Mouse (Mus musculus) hindbrain, embryonic 10.5 days (tissue): ENCODE results near the gene Grm1. TPM values are rescaled to one million over a fixed set of nuclear protein-coding genes. Genes with fewer than 3 reads are reported as not detected.
A peak's percentile ranks its signal among the peaks of the same experiment; 100 is the strongest.

Experiments used
- DNase-seq: peaks from one replicate; pipeline ENCODE4 v3.0.0-alpha.2; 2017; ENCODE audit warnings: low spot score
- H3K27ac ChIP-seq: fragments of 300-500 bp; sonication (generic); 2 replicates; pipeline ENCODE4 v1.5.1; 2016; ENCODE audit warnings: mild to moderate bottlenecking, moderate library complexity
- H3K27me3 ChIP-seq: fragments of 300-500 bp; sonication (generic); 2 replicates; pipeline ENCODE4 v1.6.1; 2016; ENCODE audit warnings: mild to moderate bottlenecking; ENCODE audit not compliant: poor library complexity, insufficient read depth, severe bottlenecking
- H3K36me3 ChIP-seq: fragments of 300-500 bp; sonication (generic); 2 replicates; pipeline ENCODE4 v1.6.1; 2016; ENCODE audit warnings: mild to moderate bottlenecking, moderate library complexity
- H3K4me1 ChIP-seq: fragments of 300-500 bp; sonication (generic); replicated peaks from 2 replicates; pipeline ENCODE4 v1.6.1; 2016; ENCODE audit warnings: mild to moderate bottlenecking
- H3K4me3 ChIP-seq: fragments of 300-500 bp; sonication (generic); 2 replicates; pipeline ENCODE4 v1.5.1; 2016; ENCODE audit warnings: mild to moderate bottlenecking, moderate library complexity
- H3K9me3 ChIP-seq: fragments of 300-500 bp; sonication (generic); 2 replicates; pipeline ENCODE4 v1.6.1; 2016; ENCODE audit warnings: mild to moderate bottlenecking, moderate library complexity
- WGBS: fragments of 180-500 bp; shearing (Covaris S2); methylation state at CpG from one replicate; pipeline ENCODE4 v1.1.7; 2016; 5-methylcytosine and 5-hydroxymethylcytosine counted together
- polyA plus RNA-seq: library from polyadenylated mRNA; unstranded; fragments of >200 nt; fragmentation: Nextera tagmentation; extraction: Ambion mirVana; gene quantifications from 2 replicates; pipeline ENCODE4 v1.2.1, GENCODE M21; 2016

Gene Grm1
- polyA plus RNA-seq, 1 experiment from 2014 or later, result 0.12 TPM

DNA sequence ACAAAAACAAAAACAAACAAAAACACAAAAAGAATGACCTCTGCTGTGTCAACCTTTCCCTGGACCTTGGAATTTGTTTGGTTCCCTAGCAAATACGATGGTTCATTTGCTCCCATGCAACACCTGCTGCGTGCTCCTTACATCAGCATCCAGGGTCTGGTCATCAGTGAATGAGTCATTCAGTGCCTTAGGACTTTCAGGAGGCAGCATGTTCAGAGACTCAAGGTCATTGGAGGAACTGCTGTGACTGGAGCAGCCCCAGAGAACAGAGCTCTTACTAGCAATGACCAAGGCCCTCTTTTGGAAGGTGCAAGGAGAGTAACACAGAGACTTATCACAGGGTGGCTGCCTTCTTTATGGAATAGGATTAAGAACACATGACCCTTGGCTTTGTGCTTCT is 138.2 kb downstream of the Grm1 start:
- DNase-seq, result no peak
- Histone ChIP-seq H3K36me3 (no peaks in the 10 kb centered on the region), H3K27me3 (no peaks in the 10 kb centered on the region), H3K27ac (no peak overlapping the region), H3K9me3 (no peaks in the 10 kb centered on the region), H3K4me3 (no peak overlapping the region), H3K4me1 (no peaks in the 10 kb centered on the region)
- 87% methylated on average over 2 of the region's 2 CpGs for WGBS

DNA sequence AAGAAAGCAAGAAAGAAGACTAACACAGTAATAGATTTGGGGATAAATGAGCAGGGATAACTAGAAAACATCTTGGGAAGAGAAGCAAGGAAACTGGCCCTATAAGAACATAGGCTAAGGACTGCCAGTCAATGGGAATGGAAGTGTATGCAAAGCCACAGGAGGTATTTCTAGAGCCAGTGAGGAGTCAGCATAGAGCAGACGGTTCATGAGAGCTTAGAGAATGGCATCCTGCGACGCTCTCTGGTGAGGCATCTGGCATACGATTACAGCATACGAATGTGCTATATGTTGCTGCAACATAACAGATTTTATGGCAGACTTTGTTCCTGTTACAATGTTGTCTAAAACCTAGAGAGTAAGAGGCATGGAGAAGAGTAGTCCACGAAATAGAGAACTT is 139.9 kb downstream of the Grm1 start:
- Histone ChIP-seq H3K9me3 (no peaks in the 10 kb centered on the region), H3K27me3 (no peaks in the 10 kb centered on the region), H3K4me1 (no peaks in the 10 kb centered on the region), H3K27ac (no peak overlapping the region), H3K4me3 (no peak overlapping the region), H3K36me3 (no peaks in the 10 kb centered on the region)
- DNase-seq, result no peak
- 79% methylated on average over 6 of the region's 6 CpGs for WGBS

DNA sequence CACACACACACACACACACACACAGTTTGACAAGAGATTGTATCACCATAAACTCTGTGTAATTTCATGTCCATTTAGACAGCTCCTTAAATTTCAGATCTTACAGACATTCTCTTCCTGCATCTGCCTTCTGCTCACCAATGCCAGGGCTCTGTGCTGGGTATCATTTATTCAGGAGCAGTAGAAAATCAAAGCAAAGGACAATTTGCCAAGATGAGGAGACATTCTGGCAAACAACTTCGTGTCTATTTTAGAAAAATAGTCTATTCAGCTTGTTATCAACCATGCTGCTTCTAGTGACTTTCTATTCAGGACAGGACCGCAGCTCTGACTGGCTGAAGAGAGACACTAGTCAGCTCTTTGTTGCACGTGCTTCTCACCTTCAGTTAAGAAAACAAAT is 146.3 kb downstream of the Grm1 start:
- Histone ChIP-seq H3K36me3 (no peaks in the 10 kb centered on the region), H3K27ac (no peak overlapping the region), H3K4me3 (no peak overlapping the region), H3K9me3 (no peaks in the 10 kb centered on the region), H3K4me1 (no peaks in the 10 kb centered on the region), H3K27me3 (no peaks in the 10 kb centered on the region)
- 80% methylated on average over 3 of the region's 3 CpGs for WGBS
- no peak for DNase-seq

DNA sequence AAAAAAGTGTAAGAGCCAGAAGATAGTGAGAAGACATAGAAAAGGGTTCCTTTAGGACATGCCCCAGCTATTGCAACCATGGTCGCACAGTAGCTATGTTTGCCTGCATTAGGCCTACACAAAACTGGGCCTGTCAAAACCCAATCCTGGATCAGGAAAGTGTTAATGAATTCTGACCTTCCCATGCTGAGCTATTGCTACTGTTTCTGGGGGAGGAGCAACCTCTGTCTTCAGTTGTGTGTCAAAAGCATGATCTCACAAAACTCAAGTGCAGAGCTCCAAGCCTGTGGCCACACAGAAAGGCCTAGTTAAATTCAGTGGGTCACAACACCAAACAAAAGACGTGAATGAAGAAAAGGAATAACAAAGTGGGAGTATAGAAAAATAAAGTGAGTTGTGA is 152.5 kb downstream of the Grm1 start:
- WGBS, result 54% methylated on average over 2 of the region's 2 CpGs
- no peaks in the 10 kb centered on the region for H3K27me3 ChIP-seq
- peak; percentile 8 for DNase-seq
- H3K36me3 ChIP-seq, result no peaks in the 10 kb centered on the region
- peaks cover 9% of the 10 kb centered on the region; the same call in 1 of the 2 replicates for H3K4me1 ChIP-seq
- H3K4me3 ChIP-seq, result no peak overlapping the region
- no peak overlapping the region for H3K27ac ChIP-seq
- H3K9me3 ChIP-seq, result no peaks in the 10 kb centered on the region

DNA sequence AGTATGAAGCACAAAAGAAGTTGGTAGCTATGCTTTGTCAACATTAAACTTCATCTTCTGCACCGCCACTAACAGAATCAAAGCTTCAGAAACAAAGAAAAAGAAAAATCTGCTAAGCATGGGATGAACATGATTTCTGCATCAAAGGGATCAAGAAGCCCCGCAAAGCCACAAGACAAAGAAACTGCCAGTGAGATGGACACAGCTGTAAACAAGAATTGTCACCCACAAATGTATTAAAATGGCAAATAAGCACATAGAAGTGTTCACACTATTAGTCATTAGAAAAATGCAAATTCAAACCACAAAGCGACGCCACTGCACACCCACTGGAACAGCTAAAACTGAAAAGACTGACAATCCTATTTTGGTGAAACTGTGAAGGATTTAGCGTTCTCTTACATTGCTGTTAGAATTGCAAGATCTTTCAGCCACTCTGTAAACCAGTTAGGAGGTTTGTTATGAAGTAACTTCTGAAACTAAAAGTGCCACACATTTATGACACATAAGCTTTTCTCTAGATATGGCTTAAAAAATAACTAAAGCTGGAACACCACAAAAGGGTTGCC is 153.3 kb downstream of the Grm1 start:
- WGBS, result 69% methylated on average over 5 of the region's 5 CpGs
- peaks cover 9% of the 10 kb centered on the region; the same call in 1 of the 2 replicates for H3K4me1 ChIP-seq
- no peak for DNase-seq

DNA sequence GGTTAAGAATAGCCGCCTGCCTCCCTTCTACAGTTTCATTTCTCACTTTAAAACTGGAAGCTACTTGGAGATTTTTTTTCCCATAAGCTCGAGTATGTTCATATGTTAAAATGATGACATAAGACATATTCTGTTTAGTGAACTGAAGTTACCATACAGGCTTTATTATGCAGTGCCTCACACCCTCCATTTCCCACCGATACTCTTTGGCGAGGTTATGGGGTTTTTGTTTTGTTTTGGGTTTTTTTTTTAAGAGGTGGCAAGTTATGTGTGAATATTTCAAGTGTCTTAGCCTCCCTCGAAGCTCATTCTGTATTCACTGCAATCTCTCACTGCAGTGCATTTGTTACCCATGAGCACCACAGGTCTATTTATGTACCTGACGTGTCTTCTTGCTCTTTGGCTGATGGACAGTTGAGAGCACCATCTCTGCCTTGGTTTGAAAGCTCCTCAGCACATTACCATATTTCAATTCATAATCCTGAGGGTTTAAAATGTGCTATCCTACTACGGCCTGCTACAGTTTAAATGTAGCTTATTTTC is 164.2 kb downstream of the Grm1 start:
- WGBS, result 87% methylated on average over 7 of the region's 7 CpGs
- Histone ChIP-seq H3K27ac (no peak overlapping the region), H3K36me3 (no peaks in the 10 kb centered on the region), H3K4me3 (no peak overlapping the region), H3K4me1 (no peaks in the 10 kb centered on the region), H3K27me3 (no peaks in the 10 kb centered on the region), H3K9me3 (no peaks in the 10 kb centered on the region)
- no peak for DNase-seq

More for the DNA sequence above, 153.3 kb downstream of the Grm1 start:
- Histone ChIP-seq H3K9me3 (no peaks in the 10 kb centered on the region), H3K27ac (no peak overlapping the region), H3K4me3 (no peak overlapping the region), H3K36me3 (no peaks in the 10 kb centered on the region), H3K27me3 (no peaks in the 10 kb centered on the region)

DNA sequence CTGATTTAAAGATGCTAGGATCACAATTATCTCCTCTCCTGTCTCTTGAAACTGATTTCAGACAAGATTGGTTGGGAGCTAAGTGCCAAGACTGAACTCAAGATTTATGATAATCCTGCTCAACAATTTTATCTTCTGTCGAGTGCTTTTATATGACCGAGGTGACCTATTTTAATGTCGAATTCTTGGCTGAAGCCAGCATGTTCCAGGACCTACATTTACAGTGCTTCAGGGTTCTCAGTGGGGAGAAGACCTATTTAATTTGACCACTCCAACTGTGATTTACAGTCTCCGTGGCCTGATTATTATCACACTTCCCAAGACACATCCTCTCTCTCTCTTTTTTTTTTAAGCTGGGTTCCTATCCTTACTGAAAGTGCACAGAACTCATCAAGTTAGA is 168.5 kb downstream of the Grm1 start:
- DNase-seq, result no peak
- Histone ChIP-seq H3K36me3 (no peaks in the 10 kb centered on the region), H3K4me3 (no peak overlapping the region), H3K27ac (no peak overlapping the region), H3K4me1 (no peaks in the 10 kb centered on the region), H3K27me3 (no peaks in the 10 kb centered on the region), H3K9me3 (no peaks in the 10 kb centered on the region)
- WGBS, result 87% methylated on average over 4 of the region's 4 CpGs

DNA sequence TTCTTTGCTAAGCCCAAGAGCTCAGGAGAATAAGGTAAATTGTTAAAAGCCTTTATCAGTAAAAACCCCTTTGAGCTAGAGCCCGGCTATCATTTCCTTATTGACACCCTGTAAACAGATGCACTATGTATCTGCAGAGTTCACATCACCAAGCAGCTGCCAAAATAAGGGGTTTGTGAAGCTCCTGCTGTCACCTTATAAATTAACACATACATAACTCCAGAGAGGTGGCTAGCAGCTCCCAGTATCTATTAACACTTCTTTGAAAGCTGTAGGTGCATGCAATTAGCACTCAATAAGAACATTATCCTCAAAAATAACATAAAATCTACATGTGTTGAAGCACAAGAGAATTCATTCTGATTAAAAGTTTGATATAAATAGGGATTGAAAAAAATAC is 191.9 kb downstream of the Grm1 start:
- Histone ChIP-seq H3K4me1 (peaks cover 2% of the 10 kb centered on the region), H3K9me3 (no peaks in the 10 kb centered on the region), H3K27ac (no peak overlapping the region), H3K27me3 (no peaks in the 10 kb centered on the region), H3K4me3 (no peak overlapping the region), H3K36me3 (no peaks in the 10 kb centered on the region)
- WGBS, result 81% methylated on average over 1 of the region's 1 CpGs
- no peak for DNase-seq

DNA sequence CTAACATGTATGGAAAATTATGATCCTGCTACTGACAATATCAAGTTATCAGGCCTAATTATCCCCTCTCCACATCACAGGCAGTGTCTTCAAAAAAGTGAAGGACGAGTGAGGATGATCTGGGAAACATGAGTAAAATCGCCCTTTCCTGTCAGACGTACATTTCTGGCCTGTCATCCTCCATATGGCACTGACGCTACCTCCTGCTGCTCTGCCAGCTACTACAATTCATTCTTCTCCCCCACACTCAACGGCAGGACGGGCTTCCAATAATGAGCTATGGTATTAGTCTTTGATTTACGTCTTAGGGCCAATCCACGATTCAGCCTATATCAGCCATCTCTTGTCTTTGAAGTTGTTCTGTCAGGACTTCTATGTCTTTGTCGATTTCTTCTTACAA is 193.6 kb downstream of the Grm1 start:
- Histone ChIP-seq H3K4me3 (no peak overlapping the region), H3K27me3 (no peaks in the 10 kb centered on the region), H3K9me3 (no peaks in the 10 kb centered on the region), H3K36me3 (no peaks in the 10 kb centered on the region), H3K27ac (no peak overlapping the region), H3K4me1 (peaks cover 6% of the 10 kb centered on the region)
- DNase-seq, result no peak
- WGBS, result 59% methylated on average over 9 of the region's 9 CpGs

DNA sequence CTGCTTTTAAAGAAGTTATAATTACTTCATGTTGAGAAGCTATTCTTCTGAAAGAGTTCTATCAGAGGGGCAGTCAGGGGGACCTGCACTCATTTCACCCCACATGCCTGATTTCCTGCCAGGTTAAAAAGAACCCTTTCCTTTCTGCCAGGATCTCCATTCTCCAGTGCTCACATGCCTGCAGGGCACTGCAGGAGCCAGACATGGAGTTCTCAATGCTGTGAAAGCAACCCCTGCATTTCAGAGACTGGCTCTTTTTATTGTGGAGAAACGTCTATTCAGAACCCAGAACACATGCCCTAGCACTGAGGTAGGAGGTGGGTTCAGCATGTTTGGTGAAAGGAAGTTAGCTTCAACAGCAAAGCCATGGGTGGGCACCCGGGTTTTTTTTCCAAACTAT is 197.2 kb downstream of the Grm1 start:
- Histone ChIP-seq H3K27ac (no peak overlapping the region), H3K27me3 (no peaks in the 10 kb centered on the region), H3K4me3 (no peak overlapping the region), H3K4me1 (peaks cover 6% of the 10 kb centered on the region), H3K36me3 (no peaks in the 10 kb centered on the region), H3K9me3 (no peaks in the 10 kb centered on the region)
- no peak for DNase-seq
- WGBS, result 10% methylated on average over 2 of the region's 2 CpGs

DNA sequence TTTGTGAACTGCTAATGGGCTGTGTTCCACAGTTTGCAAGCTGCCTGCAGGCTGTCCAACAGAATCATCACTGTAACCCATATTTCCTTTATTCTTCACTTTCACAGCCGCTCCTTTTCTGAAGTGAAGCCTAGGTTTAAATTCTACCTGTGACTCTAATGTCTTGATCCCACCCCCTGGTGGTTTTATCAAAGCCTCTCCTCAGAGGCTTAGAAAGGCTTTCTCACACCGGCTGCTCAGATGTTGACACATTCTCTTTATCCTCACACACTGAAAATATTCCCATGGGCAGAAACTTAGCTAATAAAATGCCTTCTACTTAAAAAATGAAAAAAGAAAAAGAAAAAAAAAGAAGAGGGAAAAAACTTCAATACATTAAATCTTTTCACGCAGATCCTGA is 210.0 kb downstream of the Grm1 start:
- no peak for DNase-seq

DNA sequence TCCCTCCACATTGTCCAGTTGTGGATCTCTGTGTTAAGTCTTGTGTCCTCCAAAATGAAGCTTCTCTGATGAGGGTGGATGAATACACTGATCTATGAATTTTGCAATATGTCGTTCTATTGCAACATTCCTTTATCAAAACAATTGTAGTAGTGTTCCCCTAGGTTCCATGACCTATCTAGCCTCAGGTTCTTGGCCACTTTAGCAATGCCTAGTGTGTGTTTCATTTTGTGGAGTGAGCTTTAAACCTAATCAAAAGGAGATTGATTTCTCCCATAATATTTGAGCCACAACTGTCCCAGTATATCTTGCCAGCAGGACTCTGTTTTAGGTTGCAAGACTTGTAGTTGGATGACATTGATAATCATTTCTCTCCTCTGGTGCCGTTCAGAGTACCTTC is 211.9 kb downstream of the Grm1 start:
- H3K27me3 ChIP-seq, result no peaks in the 10 kb centered on the region
- no peaks in the 10 kb centered on the region for H3K4me1 ChIP-seq
- DNase-seq, result no peak
- WGBS, result 83% methylated on average over 2 of the region's 2 CpGs
- no peaks in the 10 kb centered on the region for H3K9me3 ChIP-seq
- H3K4me3 ChIP-seq, result no peak overlapping the region
- no peak overlapping the region for H3K27ac ChIP-seq
- H3K36me3 ChIP-seq, result no peaks in the 10 kb centered on the region

More for the DNA sequence above, 210.0 kb downstream of the Grm1 start:
- no peaks in the 10 kb centered on the region for H3K9me3 ChIP-seq
- H3K4me1 ChIP-seq, result no peaks in the 10 kb centered on the region
- H3K27ac ChIP-seq, result no peak overlapping the region
- WGBS, result 52% methylated on average over 3 of the region's 3 CpGs
- no peaks in the 10 kb centered on the region for H3K27me3 ChIP-seq
- H3K4me3 ChIP-seq, result no peak overlapping the region
- H3K36me3 ChIP-seq, result no peaks in the 10 kb centered on the region

DNA sequence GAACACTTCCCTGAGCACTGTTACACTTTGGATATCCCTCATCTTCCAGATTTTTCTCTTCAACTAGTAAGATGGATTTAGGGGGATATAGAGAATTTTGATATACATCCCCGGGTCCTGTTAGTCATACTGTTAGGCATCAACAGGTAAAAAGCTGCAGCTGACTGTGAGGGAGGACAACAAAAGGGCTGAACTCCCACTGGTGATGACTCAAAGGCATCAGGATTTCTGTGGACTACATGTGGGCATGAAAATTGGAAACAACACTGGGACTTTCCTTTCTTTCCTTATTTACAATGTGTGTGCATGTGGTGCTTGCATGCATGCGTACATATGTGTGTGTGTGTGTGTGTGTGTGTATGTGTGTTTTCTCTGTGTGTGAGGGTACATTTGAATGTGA is 215.9 kb downstream of the Grm1 start:
- no peaks in the 10 kb centered on the region for H3K4me1 ChIP-seq
- no peaks in the 10 kb centered on the region for H3K27me3 ChIP-seq
- H3K27ac ChIP-seq, result no peak overlapping the region
- H3K9me3 ChIP-seq, result no peaks in the 10 kb centered on the region
- WGBS, result 90% methylated on average over 2 of the region's 2 CpGs
- no peak for DNase-seq
- no peak overlapping the region for H3K4me3 ChIP-seq
- no peaks in the 10 kb centered on the region for H3K36me3 ChIP-seq

DNA sequence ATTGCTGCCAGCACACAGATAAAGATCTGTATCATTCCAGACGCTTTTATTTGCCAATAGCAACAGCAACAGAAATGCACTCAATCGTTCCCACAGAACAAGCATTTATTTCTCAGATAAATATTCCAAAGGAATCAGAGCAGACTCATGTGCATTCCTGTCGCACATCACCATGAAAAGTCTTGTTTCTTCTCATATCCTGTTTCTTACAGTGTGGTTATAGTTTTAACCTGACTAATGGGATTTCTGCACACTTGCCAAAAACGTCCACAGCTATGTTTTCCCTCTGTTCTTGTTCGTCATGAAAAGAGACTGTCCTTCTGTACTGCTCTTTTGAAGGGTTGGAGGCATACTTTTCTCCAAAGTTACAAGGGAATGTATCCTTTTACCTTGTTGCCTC is 217.4 kb downstream of the Grm1 start:
- H3K27me3 ChIP-seq, result no peaks in the 10 kb centered on the region
- H3K4me3 ChIP-seq, result no peak overlapping the region
- H3K9me3 ChIP-seq, result no peaks in the 10 kb centered on the region
- no peak overlapping the region for H3K27ac ChIP-seq
- no peak for DNase-seq
- 79% methylated on average over 5 of the region's 5 CpGs for WGBS
- H3K36me3 ChIP-seq, result no peaks in the 10 kb centered on the region
- no peaks in the 10 kb centered on the region for H3K4me1 ChIP-seq
